Mouse (Mus musculus): ENCODE data around the gene Srsf5.

Gene Srsf5

DNA sequence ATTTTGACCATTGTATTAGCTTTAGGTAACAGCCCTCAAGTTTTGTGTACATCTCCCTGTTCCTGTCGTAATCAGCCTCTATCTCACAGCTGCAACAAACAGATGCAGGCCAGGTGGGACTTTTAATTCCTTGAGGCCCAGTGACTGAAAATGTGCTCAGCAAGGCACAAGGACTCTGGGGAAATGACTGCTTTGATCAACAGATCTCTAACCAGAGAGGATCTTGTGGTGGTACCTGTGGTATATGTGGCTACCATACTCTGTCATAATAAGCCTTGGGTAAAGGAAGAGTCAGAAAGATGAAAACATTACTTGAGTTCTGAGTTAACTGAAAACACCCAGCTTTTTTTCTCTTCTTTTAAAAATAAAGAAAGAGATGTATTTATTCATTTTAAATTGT lies 48.5 kb downstream of the Srsf5 start:
- no peak for DNase-seq (ENCODE audit: extremely low spot score, low read depth, low spot score)

DNA sequence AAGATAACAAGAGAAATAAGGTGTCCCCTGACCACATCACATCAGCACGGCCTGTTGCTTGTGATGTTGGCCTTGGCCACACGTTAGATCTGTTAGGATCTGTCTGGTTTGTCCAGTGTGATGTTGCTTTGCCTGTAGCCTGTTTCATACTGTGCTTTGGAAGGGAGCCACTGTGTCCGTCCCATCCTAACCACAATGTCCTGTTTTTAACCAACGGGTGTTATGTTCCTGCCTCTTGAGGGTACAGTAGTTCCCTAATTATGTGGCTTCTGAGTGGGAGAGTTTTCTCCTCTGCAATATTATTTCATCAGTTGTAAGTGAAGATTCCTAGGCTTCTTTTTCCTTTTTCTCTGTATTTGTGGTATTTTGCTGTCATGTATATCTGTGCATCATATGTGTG lies 50.0 kb downstream of the Srsf5 start:
- no peak for DNase-seq (ENCODE audit: extremely low spot score, low read depth, low spot score)

DNA sequence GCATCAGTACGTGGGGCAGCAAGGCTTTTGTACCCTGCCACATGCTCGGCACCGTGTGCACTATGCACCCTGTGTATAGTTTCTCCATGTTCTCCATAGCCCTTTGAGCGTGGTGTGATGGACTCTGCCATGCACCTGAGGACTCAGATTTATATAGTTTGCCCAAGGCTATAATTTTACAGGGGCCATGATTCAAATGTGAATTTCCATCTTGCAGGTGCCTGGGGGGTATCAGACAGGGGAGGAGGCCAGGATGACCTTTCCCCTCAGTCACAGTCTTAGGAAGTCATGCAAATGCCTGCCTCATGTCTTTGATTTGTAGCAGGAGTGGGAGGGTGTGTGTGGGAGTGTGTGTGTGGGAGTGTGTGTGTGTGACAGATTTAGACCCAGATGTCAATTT lies 52.3 kb downstream of the Srsf5 start:
- DNase-seq (ENCODE audit: extremely low spot score, low read depth, low spot score) = no peak

DNA sequence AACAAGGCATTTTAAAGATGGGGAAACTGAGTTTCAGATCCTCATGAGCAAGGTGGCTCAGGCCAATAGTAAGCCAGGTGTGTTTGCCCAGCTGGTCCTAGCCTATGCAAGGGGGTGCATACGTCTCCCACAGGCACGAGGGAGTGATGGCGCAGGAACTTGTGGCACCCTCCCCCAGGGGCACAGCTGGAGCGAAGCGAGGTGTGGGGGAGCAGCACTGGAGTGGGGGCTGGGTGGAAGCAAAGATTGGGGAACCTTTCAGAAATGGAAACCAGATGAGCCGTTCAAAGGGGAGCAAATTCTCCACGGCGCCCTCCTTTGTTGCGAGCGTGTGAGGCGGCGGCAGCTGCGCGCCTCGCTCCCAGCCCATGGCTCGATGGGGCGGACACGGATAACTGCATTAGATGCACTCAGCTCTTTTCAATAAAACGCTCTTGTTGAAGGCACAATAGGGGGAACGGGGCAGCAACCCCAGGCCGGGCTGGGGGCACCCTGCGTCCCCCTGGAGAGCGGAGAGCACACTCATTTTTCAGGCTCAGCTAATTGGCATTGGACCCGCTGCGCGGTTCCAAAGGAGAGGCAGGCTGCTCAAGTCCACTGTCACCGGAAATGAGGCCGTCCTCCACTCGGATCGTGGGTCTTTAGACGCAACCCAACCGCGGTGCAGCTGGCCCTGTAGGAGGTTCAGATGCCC lies 53.4 kb downstream of the Srsf5 start:
- no peak for DNase-seq (ENCODE audit: extremely low spot score, low read depth, low spot score)

All from hindlimb bud, embryonic 11.5 days (tissue).